Mouse (Mus musculus) heart, postnatal 0 days (tissue): ENCODE data around the gene Zbed5.

Source experiments
- CTCF ChIP-seq: IDR thresholded peaks from 2 replicates; pipeline ENCODE4 v1.5.1; 2016; ENCODE audit warnings: antibody characterized with exemption, control low read depth, low read depth
- EP300 ChIP-seq: IDR thresholded peaks from 2 replicates; pipeline ENCODE4 v1.6.1; 2016; ENCODE audit warnings: antibody characterized with exemption, low read depth

GRCm38 (mm10) chr5:129877731-129878455 lies 17.6 kb upstream of the Zbed5 start:
- TF ChIP-seq CTCF (no peak), EP300 (no peak)
